Mouse (Mus musculus) heart, postnatal 10 days (tissue): Measurements from ENCODE around the gene Rbx1. TPM values are rescaled to one million over a fixed set of nuclear protein-coding genes. Genes with fewer than 3 reads are reported as not detected.
"Not testable (repeated sequence)": the region's sequence is repeated elsewhere in the genome, so short reads cannot be mapped to it uniquely, and the experiment has no call there.

ENCODE experiments used
- DNase-seq, 2 experiments: peaks; one replicate each; pipeline ENCODE4 v3.0.0; 2021
- intact Hi-C: fragments of 180-260 bp; cut with DNase I; formaldehyde crosslinking; loops from one replicate; pipeline ENCODE4 v1.15.1; 2025
- total RNA-seq, 2 experiments: library from RNA; stranded (reverse); gene quantifications; 2 replicates each; pipeline ENCODE4 v1.2.3; 2021

Gene Rbx1
- 100 to 1,000 TPM; 145 to 164 TPM for total RNA-seq

- DNase-seq: peak; percentile 99
- intact Hi-C loops: loop anchor here (1.0 kb wide), 1 partner anchor 119 kb away; the partner anchor contains the start of gene Ep300
Observed at GRCm38 (mm10) chr15:81465901-81466737, at the start of gene Rbx1. Gene Rbx1, plus strand, starts transcription at chr15:81466296.

GRCm38 (mm10) chr15:81416763-81417310 is 49.3 kb upstream of the Rbx1 start:
- DNase-seq: peak; percentile 67 to 71
- intact Hi-C loops: not testable (repeated sequence)

GRCm38 (mm10) chr15:81418065-81418464 is 48.0 kb upstream of the Rbx1 start:
- no peak for DNase-seq
- intact Hi-C loops: no loop called here

- peak in 1 of 2 experiments; percentile 5 for DNase-seq
- intact Hi-C loops: no loop called here
Observed at GRCm38 (mm10) chr15:81421454-81421853, 44.6 kb upstream of the Rbx1 start.

- intact Hi-C loops: no loop called here
- peak in 1 of 2 experiments; percentile 3 for DNase-seq
Observed at GRCm38 (mm10) chr15:81422156-81422681, 43.9 kb upstream of the Rbx1 start.

- DNase-seq: no peak
- intact Hi-C loops: no loop called here
Observed at GRCm38 (mm10) chr15:81425311-81425710, 40.8 kb upstream of the Rbx1 start.

- no peak for DNase-seq
- intact Hi-C loops: no loop called here
Observed at GRCm38 (mm10) chr15:81427947-81428346, 38.1 kb upstream of the Rbx1 start.

- intact Hi-C loops: no loop called here
- no peak for DNase-seq
Observed at GRCm38 (mm10) chr15:81431195-81431594, 34.9 kb upstream of the Rbx1 start.

- intact Hi-C loops: no loop called here
- no peak for DNase-seq
Observed at GRCm38 (mm10) chr15:81438345-81438744, 27.8 kb upstream of the Rbx1 start.

GRCm38 (mm10) chr15:81439236-81439635 is 26.9 kb upstream of the Rbx1 start:
- DNase-seq: no peak
- intact Hi-C loops: no loop called here

GRCm38 (mm10) chr15:81448463-81448862 is 17.6 kb upstream of the Rbx1 start:
- peak; percentile 82 to 89 for DNase-seq
- intact Hi-C loops: loop anchor here (1.0 to 2.0 kb wide), 2 partner anchors 158 to 222 kb away; no protein-coding TSS in a partner anchor

GRCm38 (mm10) chr15:81461523-81461922 is 4.6 kb upstream of the Rbx1 start:
- intact Hi-C loops: no loop called here
- no peak for DNase-seq

- DNase-seq: no peak
- intact Hi-C loops: no loop called here
Observed at GRCm38 (mm10) chr15:81465016-81465660, 958 bp upstream of the Rbx1 start.

- DNase-seq: no peak
- intact Hi-C loops: loop anchor here (1.0 kb wide), 1 partner anchor 119 kb away; the partner anchor contains the start of gene Ep300
Observed at GRCm38 (mm10) chr15:81466738-81467113, 630 bp downstream of the Rbx1 start.

- intact Hi-C loops: no loop called here
- DNase-seq: no peak
Observed at GRCm38 (mm10) chr15:81470735-81471134, 4.6 kb downstream of the Rbx1 start.

- intact Hi-C loops: no loop called here
- DNase-seq: no peak
Observed at GRCm38 (mm10) chr15:81472256-81472655, 6.2 kb downstream of the Rbx1 start.

GRCm38 (mm10) chr15:81475654-81476053 is 9.6 kb downstream of the Rbx1 start:
- DNase-seq: peak; percentile 18 to 53
- intact Hi-C loops: no loop called here

GRCm38 (mm10) chr15:81476597-81476996 is 10.5 kb downstream of the Rbx1 start:
- no peak for DNase-seq
- intact Hi-C loops: no loop called here

- no peak for DNase-seq
- intact Hi-C loops: no loop called here
Observed at GRCm38 (mm10) chr15:81479446-81480213, 13.5 kb downstream of the Rbx1 start.

- intact Hi-C loops, DNase-seq: not testable (repeated sequence)
Observed at GRCm38 (mm10) chr15:81480284-81480683, 14.2 kb downstream of the Rbx1 start.
